Mouse (Mus musculus): ENCODE data around the gene Rnf141.

- TF ChIP-seq GATA1 (IDR thresholded peaks at IDR 0.05; ENCODE audit: borderline replicate concordance, low read length) (no peak), FLI1 (IDR thresholded peaks at IDR 0.05; ENCODE audit: low read length) (no peak)
Observed at GRCm38 (mm10) chr7:110891501-110891986, 47.3 kb upstream of the Rnf141 start.

Data from megakaryocyte, embryonic 14.5 days (primary cell).